Mouse (Mus musculus) E14TG2a.4 (cell line): ENCODE measurements around the gene Iqcc.

ENCODE experiments used
- CTCF ChIP-seq: conservative IDR thresholded peaks from 2 replicates; pipeline ENCODE4 v1.5.1; 2014; ENCODE audit warnings: low read length
- NANOG ChIP-seq: IDR thresholded peaks from 2 replicates; pipeline ENCODE4 v1.6.1; 2014; ENCODE audit warnings: borderline replicate concordance, low read length, mixed read lengths

- TF ChIP-seq CTCF (no peak), NANOG (no peak)
Observed at GRCm38 (mm10) chr4:129572236-129573092, 46.4 kb downstream of the Iqcc start.
